Mouse (Mus musculus): ENCODE measurements at regions not wholly inside any gene's neighbourhood (a gene's known extent, or its start where the extent isn't known, plus 50 kb on each side); places are given as distances from the start of the nearest gene placed in this dataset.

DNA sequence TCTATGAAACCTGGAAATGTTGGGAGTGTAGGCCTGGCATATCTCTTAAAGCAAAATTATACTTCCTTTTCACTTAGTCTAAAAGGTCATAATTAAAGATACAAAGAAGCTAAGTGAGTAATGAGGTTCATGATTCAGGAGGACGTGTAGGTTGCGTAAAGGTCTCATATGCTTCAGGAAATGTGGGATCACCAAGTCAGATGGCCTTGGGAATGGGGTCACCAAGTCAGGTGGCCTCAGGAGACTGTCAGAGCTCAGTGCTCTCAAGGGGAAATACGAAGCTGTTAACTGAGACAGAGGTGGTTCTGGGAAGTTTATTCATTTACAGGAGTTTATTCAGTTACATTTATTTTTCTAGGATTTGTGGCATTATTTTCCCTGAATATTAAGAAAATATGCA, 85.4 kb upstream of the Rcn1 start:
- TF ChIP-seq CTCF (conservative IDR thresholded peaks at IDR 0.05; ENCODE audit: low read length) (no peak), NANOG (IDR thresholded peaks at IDR 0.05; ENCODE audit: borderline replicate concordance, low read length) (no peak)

Measured in E14TG2a.4 (cell line).